Mouse (Mus musculus) testis, adult 2 months (tissue): Measurements from ENCODE around the gene Gm45717. TPM values are rescaled to one million over a fixed set of nuclear protein-coding genes. Genes with fewer than 3 reads are reported as not detected.
A peak's percentile ranks its signal among the peaks of the same experiment; 100 is the strongest.

Source experiments
- H3K27ac ChIP-seq: fragments of 200-500 bp; 2 replicates; pipeline ENCODE4 v1.5.1; 2012; ENCODE audit warnings: low read depth, low read length; ENCODE audit not compliant: control insufficient read depth, insufficient read depth
- H3K27me3 ChIP-seq: fragments of 200-500 bp; 2 replicates; pipeline ENCODE4 v1.6.1; 2012; ENCODE audit warnings: mild to moderate bottlenecking, low read length, moderate library complexity; ENCODE audit not compliant: control insufficient read depth, insufficient read depth
- H3K36me3 ChIP-seq: fragments of 200-500 bp; 2 replicates; pipeline ENCODE4 v1.6.1; 2012; ENCODE audit warnings: mild to moderate bottlenecking, low read length; ENCODE audit not compliant: control insufficient read depth, insufficient read depth
- H3K4me1 ChIP-seq: fragments of 200-500 bp; 2 replicates; pipeline ENCODE4 v1.6.1; 2012; ENCODE audit warnings: low read length; ENCODE audit not compliant: control insufficient read depth, insufficient read depth
- H3K4me3 ChIP-seq: fragments of 200-500 bp; 2 replicates; pipeline ENCODE4 v1.5.1; 2012; ENCODE audit warnings: low read depth, mild to moderate bottlenecking, low read length, moderate library complexity, mixed read lengths; ENCODE audit not compliant: control insufficient read depth
- CTCF ChIP-seq: fragments of 200-500 bp; IDR thresholded peaks from 2 replicates; pipeline ENCODE4 v1.5.1; 2012; ENCODE audit warnings: low read depth, mild to moderate bottlenecking, inconsistent platforms, low read length, moderate library complexity; ENCODE audit not compliant: control insufficient read depth, insufficient read depth, insufficient replicate concordance
- POLR2A ChIP-seq: fragments of 200-500 bp; IDR thresholded peaks from 2 replicates; pipeline ENCODE4 v1.6.1; 2012; ENCODE audit warnings: low read depth, mild to moderate bottlenecking, inconsistent platforms, low read length, moderate library complexity; ENCODE audit not compliant: control insufficient read depth
- polyA plus RNA-seq: library from polyadenylated mRNA; depleted of rRNA; stranded (reverse); fragments of >200 nt; gene quantifications from 2 replicates; pipeline ENCODE4 v1.2.3, GENCODE M21; 2012

The Gm45717 gene
- polyA plus RNA-seq, 1 experiment: not detected

DNA sequence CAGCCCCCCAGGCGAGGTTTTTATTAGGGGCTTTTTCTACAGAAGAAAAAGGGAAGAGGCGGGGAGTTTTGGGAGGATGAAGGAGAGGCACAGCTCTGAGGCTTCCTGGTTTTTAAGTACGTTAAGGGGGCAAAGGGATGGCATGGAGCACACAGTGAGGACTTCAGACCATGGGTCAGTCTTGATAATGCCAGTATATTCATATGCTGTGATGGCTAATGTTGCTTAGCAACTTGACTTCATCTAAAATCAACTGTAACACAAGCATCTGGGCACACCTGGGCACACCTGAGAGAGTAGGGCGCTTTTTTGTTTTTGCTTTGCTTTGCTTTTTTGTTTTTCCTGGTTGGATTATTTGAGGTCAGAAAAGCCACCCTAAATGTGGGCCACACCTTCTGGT lies 11.2 kb upstream of the Gm45717 start, which contains the start of gene Ifitm1:
Ifitm1 (plus strand) TSS at position 301 of the 400 bp plus-strand sequence.
- H3K4me1 ChIP-seq: no peaks in the 10 kb centered on the region
- no peak within 1 kb of the TSS for H3K4me3 ChIP-seq
- no peaks in the 10 kb centered on the region for H3K27me3 ChIP-seq
- TF ChIP-seq POLR2A (no peak), CTCF (no peak)
- H3K27ac ChIP-seq: no peak within 1 kb of the TSS
- no peaks in the 10 kb centered on the region for H3K36me3 ChIP-seq

DNA sequence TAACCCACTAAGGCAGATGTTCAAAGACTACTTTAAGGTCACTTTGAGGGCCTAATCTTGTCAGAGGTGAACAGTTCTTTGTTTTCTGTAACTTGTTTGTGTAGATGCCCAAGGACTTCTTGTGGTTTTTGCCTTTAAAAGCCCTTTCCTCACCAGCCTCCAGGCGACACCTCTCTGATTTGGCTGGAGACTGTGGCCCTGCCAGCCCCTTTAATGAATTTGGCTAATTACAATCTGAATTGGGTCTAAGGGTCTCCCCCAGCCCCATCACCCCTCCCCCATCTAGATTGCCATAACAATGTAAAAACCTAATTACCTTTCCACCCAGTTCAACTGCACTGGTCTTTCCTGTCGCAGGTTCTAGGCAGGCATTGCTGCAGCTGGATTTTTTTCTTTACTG lies 7.0 kb upstream of the Gm45717 start:
- Histone ChIP-seq H3K4me1 (no peaks in the 10 kb centered on the region), H3K27me3 (no peaks in the 10 kb centered on the region), H3K27ac (no peak overlapping the region), H3K36me3 (no peaks in the 10 kb centered on the region), H3K4me3 (no peak overlapping the region)
- no peak for TF ChIP-seq CTCF
- no peak for TF ChIP-seq POLR2A

DNA sequence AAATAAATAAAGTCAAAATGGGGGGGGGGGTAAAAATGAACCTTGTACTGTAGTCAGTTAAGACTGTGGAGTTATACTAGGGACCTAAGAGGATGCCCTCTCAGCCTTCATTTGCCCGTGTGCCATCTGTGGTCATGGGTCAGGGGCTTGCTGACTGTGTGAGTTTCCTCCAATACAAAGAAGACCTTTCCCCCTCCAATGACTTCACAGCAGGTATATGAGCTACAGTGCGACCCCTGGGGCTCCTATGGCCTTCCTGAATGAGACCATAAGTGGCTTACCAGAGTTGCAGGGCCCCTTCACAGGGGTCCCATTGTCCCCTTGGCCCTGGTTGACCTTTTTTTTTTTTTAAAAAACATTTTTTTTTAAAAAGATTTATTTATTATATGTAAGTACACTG lies 5.7 kb upstream of the Gm45717 start:
- no peaks in the 10 kb centered on the region for H3K4me1 ChIP-seq
- no peaks in the 10 kb centered on the region for H3K36me3 ChIP-seq
- no peak overlapping the region for H3K27ac ChIP-seq
- TF ChIP-seq CTCF: no peak
- no peak for TF ChIP-seq POLR2A
- no peak overlapping the region for H3K4me3 ChIP-seq
- no peaks in the 10 kb centered on the region for H3K27me3 ChIP-seq

DNA sequence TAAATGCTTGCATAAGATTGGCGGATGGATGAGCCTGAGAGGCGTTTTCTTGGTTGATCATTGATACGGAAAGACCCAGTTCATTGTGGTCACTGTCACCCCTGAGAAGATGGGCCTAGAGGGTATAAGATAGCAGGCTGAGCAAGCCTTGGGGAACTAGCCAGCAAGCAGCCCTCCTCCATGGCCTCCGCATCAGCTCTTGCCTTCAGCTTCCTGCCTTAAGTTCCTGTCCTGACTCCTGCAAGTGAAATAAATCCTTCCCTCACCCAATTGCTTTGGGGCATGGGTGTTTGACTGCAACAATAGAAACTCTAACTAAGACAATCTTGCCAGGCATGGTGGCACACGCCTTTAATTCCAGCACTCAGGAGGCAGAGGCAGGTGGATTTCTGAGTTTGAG lies 4.3 kb upstream of the Gm45717 start:
- H3K27ac ChIP-seq: no peak overlapping the region
- H3K4me1 ChIP-seq: no peaks in the 10 kb centered on the region
- no peaks in the 10 kb centered on the region for H3K36me3 ChIP-seq

DNA sequence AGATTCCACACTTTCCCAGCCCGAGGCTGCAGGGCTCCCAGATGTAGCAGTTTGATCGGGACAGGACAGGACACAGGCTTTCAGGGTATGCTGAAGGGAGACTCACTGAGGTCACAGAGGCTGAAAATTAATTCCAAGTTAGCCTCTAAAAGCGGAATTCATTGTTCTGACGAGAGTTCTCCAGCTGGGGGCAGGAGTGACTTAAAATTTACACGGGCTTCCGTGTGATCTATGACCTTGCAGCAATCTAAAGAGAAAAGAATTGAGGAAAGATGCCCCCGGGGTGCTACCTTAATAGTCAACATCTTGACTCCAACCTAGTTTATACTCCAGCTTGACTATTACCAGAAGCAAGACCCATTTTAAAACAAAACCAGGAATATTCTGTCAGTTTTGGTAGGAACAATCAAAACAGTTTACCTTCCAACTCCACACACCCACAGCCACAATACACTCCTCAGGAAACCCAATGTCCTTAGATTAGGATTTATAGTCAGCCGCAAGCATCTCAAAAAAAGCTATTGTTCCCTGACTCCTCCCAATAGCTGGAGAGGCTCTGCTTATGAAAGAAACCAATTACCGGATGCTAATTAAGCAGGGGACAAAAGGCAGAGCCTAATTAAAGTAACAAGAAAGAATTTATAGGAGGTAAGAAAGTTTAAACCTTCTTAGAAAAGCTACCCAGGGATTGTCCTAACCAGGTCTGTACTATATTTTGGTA lies 3.6 kb upstream of the Gm45717 start:
- Histone ChIP-seq H3K4me1 (no peaks in the 10 kb centered on the region), H3K27ac (no peak overlapping the region), H3K4me3 (no peak overlapping the region), H3K36me3 (no peaks in the 10 kb centered on the region), H3K27me3 (no peaks in the 10 kb centered on the region)
- TF ChIP-seq CTCF (no peak), POLR2A (no peak)

More for the DNA sequence above, 4.3 kb upstream of the Gm45717 start:
- Histone ChIP-seq H3K4me3 (no peak overlapping the region), H3K27me3 (no peaks in the 10 kb centered on the region)
- TF ChIP-seq POLR2A: no peak
- no peak for TF ChIP-seq CTCF

DNA sequence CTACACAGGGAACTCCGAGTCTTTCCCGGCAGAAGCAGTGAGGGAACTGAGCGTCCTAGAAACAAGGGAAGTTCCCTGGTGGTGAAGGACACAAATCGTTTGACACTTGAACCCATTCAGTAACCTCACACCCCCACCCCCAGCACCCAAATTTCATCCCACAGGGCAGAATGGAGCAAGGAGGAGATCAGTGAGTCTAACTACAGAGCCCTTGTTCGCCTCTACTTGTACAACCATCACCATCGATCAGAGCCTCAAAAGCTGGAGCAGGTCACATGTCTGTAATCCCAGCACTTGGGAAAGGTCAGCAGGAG lies 776 bp upstream of the Gm45717 start:
- peak overlapping the region; percentile 87; the same call in 1 of the 2 replicates for H3K27ac ChIP-seq
- no peaks in the 10 kb centered on the region for H3K4me1 ChIP-seq
- H3K27me3 ChIP-seq: no peaks in the 10 kb centered on the region
- no peak overlapping the region for H3K4me3 ChIP-seq
- TF ChIP-seq POLR2A (no peak), CTCF (no peak)
- H3K36me3 ChIP-seq: no peaks in the 10 kb centered on the region

DNA sequence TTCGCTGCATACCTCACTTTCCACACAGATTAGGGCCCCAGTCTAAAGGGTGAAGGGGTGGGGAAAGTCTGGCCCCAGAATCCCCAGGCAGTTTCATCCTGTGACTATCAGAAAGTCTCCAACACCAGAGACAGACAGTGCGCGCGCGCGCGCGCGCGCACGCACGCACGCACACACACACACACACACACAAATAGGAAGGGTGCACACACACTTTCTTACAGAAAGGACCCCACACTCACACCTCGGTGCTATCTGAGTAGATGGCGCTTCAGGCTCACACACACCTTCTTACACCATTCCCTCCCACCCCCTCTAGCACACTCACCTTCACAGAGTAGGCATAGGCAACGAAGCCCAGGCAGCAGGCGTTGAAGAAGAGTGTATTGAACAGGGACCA lies 395 bp downstream of the Gm45717 start:
- Histone ChIP-seq H3K27me3 (no peaks in the 10 kb centered on the region), H3K36me3 (no peaks in the 10 kb centered on the region), H3K4me1 (no peaks in the 10 kb centered on the region; the same call in 1 of the 2 replicates), H3K4me3 (peak overlapping the region; percentile 70), H3K27ac (peak overlapping the region; percentile 59)
- TF ChIP-seq POLR2A: no peak
- TF ChIP-seq CTCF: no peak

GRCm38 (mm10) chr7:140954733-140955071 lies 1.0 kb downstream of the Gm45717 start:
- no peak overlapping the region for H3K27ac ChIP-seq
- no peaks in the 10 kb centered on the region; the same call in 1 of the 2 replicates for H3K4me1 ChIP-seq
- H3K27me3 ChIP-seq: no peaks in the 10 kb centered on the region
- TF ChIP-seq POLR2A: no peak
- no peak for TF ChIP-seq CTCF
- H3K4me3 ChIP-seq: peak overlapping the region; percentile 70
- no peaks in the 10 kb centered on the region for H3K36me3 ChIP-seq
